Mouse (Mus musculus): ENCODE measurements at regions not wholly inside any gene's neighbourhood (a gene's known extent, or its start where the extent isn't known, plus 50 kb on each side); places are given as distances from the start of the nearest gene placed in this dataset.

DNA sequence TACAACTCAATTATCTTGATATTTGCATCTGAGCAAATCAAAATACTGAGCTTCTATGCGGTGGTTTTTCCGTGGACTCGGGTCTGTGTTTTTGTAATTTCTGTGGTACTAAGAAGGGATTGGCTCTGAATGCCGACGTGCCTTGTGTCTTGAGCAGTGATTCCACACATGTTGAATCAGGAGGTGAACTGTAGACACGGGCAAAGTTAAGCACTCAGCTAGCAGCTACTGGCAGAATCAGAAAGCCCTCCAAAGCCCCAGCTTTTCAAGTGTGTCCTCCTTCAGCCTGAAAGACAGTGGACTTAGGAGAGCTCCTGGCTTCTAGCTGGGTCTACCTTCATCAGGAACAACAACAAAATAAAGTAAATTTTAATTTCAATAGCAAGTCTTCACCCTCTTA lies 462.9 kb upstream of the Pou3f3 start:
- DNase-seq (ENCODE audit: low spot score): no peak

DNA sequence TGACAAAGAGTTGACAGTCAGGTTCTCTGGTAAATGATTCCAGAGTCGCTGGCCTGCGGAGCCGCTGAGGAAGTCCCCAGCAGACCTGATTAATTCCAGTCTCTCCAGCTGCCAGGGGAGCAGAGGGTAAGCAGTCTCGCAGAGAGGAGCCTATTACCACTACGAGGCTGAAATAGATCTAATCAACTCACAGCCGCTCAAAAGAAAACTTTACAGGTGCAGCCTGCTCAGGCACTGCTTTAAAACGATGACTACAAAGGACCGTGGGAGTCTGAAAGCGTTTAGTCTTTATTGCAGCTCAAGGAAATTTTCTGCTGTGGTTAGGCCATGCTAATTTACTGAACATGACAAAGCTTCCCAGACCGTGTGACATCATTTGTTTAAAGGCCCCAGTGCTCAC lies 462.3 kb upstream of the Pou3f3 start:
- DNase-seq (ENCODE audit: low spot score): no peak

GRCm38 (mm10) chr1:42236466-42237010 lies 459.0 kb upstream of the Pou3f3 start:
- DNase-seq (ENCODE audit: low spot score): no peak

DNA sequence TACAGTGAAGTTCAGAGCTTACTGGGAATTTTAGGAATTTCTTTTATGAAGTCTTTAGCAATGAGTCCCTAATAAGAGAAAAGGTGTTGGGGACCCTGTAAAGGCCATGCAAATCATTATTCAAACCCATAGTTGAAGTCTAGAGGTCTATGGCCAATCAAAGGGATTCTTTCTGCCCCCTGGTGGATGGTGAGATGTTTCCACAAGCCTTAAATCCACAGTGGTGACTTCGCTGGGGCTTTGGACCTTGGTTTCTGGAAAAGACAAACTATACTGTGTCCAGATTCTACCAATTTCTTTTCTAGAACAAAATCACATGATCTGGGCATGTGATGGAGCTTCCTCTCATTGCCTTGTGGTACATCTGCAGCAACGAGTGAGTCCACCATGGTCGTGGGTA lies 457.2 kb upstream of the Pou3f3 start:
- no peak for DNase-seq (ENCODE audit: low spot score)

GRCm38 (mm10) chr1:42241172-42241571 lies 454.4 kb upstream of the Pou3f3 start:
- DNase-seq (ENCODE audit: low spot score): no peak

- DNase-seq (ENCODE audit: low spot score): no peak
Measured at GRCm38 (mm10) chr1:42241601-42242220, 453.9 kb upstream of the Pou3f3 start.

DNA sequence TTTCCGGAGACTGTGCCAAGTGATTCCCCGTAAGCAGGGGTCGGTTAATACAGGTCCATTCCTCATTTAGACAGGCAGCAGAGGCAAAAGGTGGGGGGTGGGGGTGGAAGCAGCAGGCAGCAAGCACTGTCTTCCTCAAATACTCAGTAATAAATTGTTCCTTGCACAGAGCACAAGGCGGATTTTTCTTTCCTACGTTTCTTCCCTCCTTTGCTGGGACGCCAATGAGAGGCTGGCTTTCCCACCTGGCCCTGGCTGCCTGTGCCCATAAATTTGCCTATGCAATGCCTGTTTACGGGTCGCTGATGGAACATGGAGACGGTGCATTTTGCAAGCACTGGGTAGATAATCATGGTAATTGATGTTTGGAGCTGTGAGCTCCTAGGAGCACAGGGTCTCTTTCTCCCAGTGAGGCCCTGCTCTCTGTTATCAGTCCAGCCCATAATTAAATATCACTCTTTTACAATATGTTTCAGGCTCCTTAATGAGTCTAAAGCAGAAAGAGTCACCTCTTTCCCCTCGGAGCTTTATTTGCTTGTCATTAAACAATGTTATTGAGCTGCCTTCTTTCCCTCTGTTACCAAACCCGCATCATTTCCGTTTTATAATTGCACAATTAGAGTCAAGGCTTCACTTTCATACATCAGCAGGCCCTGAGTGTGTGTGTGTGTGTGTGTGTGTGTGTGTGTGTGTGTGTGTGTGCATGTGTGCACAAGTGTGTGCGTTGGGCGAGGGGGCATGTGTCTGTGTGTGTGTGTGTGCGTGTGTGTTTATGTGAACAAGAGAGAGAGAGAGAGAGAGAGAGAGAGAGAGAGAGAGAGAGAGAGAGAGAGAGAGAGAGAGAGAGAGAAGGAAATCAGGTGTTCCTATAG lies 452.7 kb upstream of the Pou3f3 start:
- no peak for DNase-seq (ENCODE audit: low spot score)

DNA sequence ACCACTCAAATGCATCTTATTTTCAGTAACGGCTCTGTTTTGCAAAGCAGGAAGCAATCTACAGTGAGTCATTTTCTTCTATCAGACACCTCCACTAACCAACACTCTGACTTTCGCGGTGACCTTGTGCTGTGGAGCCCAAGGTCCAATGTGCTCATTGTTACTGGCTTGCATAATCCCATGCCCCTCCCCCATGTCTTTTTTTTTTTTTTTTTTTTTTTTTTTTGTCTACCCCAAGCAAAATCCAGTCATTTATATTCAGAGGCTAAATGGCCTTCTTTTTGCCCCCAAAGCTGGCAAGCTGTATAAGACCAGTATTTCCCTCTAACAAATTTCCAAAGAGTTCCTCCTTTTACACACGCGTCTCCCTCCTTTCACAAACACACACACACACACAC lies 452.1 kb upstream of the Pou3f3 start:
- DNase-seq (ENCODE audit: low spot score): no peak

DNA sequence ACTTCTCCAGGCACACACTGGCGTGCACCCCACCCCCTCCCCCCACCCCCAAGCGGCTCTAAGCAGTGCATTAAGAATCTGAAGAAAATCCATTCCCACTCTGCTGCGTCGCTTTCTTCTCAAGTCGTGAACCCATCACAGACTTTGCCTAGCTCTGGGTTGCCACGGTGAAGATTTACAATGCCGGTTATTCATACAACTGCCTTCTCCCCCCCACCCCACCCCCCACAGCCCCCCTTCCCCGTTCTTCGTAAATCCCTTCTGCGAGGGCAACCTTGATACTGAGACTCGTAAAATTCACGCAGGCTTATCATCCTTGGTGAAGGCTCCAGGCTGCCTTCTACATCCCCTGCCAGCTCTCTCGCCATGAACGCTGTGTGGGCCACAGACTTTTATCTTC lies 451.7 kb upstream of the Pou3f3 start:
- DNase-seq (ENCODE audit: low spot score): no peak

- no peak for DNase-seq (ENCODE audit: low spot score)
Measured at GRCm38 (mm10) chr1:42252386-42252785, 443.2 kb upstream of the Pou3f3 start.

GRCm38 (mm10) chr1:42253786-42254185 lies 441.8 kb upstream of the Pou3f3 start:
- DNase-seq (ENCODE audit: low spot score): no peak

GRCm38 (mm10) chr1:42256911-42257595 lies 438.5 kb upstream of the Pou3f3 start:
- DNase-seq (ENCODE audit: low spot score): no peak

DNA sequence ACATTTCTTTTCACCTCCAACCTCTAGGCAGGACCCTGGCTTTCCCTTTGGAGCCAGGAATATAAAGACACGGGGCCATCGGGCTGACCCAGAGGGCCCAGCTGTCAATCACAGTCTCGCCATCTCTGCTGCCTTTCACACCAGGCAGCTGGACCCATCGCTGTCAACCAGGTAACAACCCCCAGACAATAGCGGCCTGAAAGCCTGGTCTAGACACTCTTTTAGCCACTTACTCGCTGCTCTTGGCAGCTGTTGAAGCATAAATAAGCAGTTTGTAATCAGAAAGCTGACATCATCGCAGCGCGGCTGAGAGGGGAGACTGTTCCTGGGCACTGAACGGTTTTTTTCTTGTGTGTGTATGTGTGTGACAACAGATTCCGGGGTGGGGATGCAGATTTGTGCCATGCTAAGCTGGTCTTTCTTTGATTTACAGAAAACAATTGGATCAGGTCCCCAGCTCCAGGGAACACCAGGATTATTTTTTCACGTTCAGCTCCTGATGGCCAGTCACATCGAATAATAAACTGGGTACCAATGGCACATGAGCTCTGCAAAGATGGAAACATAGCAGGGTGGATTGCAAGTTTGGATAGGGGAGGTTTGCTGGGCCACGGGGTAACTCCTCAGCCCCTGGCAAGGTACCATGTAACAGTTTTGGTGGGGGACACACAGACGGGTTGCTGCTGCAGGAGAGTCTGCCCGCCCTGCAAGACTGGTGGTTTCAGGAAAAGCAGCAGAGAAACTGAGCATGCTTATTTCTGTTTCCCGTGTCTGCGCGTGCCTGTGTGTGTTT lies 437.6 kb upstream of the Pou3f3 start:
- no peak for DNase-seq (ENCODE audit: low spot score)

DNA sequence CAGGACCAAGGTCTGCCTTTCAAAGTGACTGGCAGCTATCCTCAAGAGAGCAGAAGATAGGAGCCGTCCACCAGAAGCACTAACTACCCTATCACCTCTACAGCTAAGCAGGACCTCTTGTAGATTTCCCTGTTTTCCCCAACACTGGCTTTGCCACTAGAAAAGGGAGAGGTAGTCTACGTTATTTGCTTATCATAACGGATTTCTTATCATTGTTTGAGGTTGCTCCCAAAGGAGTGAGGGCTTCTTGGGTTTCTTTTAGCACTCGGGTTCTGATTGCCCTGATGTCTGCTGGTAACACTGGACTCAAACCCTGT lies 437.0 kb upstream of the Pou3f3 start:
- no peak for DNase-seq (ENCODE audit: low spot score)

DNA sequence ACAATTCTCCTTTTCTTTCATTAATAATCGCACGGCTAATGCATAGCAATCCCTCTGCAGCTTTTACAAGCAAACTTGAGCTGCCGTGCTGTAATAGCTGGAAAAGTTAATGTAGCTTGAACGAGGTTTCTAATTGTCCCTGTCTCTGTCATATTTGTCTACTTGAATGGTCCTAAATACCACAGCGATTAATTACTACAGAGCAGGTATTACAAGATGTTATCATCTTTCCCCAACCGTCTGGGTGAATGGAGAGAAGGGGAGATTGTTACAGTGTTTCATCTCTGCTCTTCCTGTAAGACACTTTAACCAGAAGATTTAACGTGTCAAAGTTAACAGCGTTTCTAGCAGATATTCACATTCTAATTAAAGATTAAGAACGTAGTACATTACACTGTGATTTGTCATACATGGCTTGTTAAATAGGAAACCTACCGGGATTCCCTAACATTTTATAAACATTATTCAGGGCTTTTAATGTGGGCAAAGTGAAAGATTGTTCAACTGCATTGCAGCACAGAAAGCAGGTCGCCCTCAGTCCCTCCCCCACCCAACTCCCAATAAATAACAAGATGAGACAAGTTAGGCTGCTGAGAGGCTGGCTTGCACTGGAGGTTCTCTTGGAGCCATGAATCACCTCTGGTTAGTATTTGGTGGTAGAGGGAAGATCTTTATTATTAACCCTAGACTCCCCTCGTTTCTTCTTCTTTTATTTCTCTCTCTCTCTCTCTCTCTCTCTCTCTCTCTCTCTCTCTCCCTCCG lies 436.2 kb upstream of the Pou3f3 start:
- DNase-seq (ENCODE audit: low spot score): no peak

- DNase-seq (ENCODE audit: low spot score): no peak
Measured at GRCm38 (mm10) chr1:42260033-42260925, 435.3 kb upstream of the Pou3f3 start.

DNA sequence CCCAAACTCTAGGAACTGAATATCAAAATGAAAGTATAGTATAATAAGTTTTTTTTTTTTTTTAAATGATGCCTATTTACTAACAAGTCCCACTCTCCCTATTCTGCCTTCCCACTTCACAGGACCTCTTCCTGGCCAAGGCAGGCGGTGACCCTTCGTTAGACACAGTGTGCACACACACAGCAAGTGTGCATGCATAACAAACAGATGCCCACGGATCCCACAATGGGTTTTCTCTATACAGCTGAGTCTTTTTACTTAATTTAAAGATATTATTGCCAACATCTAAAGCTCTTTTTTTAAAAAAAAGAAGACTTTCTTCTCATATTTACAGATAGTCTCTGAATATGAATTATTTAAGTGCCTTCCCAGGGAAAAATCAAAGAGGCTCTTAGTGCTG lies 434.5 kb upstream of the Pou3f3 start:
- DNase-seq (ENCODE audit: low spot score): no peak

DNA sequence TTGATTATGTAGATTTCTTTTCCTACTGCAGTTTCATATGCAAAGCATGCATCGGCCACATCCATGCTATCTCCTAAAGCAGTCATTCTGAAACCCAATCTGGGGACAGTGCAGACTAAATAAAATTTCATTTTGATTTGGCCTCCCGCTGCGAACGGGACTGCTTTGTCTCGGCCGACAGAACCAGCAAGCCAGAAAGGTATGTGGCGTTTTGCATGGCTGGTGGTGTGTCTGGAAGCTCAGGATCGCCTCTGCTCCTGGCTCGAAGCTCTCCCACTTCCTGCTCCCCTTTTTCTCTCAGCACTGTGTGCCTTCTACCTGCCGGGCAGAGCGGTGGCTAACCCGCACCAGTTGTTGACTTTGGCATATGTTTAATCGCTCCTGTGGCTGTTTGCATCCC lies 433.8 kb upstream of the Pou3f3 start:
- DNase-seq (ENCODE audit: low spot score): no peak

DNA sequence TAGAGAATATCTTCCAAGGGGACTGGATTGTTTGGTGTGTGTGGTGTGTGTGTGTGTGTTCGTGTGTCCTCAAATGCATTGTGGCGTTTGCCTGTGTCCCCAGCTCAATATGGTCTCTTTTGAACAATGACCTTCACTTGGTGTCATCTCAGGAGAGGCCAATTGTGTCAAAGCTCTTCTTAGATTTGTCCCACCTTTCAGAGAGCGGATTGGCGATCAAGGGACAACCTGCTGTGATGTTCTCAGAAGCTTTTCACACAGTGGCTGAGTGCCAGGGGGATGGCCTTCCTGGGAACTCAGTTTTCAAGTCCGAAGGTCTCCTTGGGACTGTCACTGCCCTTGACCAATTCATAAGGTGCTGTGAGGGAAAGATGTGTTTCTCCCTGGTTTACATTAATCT lies 433.0 kb upstream of the Pou3f3 start:
- no peak for DNase-seq (ENCODE audit: low spot score)

GRCm38 (mm10) chr1:42277130-42277529 lies 418.4 kb upstream of the Pou3f3 start:
- no peak for DNase-seq (ENCODE audit: low spot score)

Data from testis, postnatal 10 days (tissue).